Mouse (Mus musculus) ES-Bruce4 (cell line): ENCODE data around the gene Ank2.

Experiments used
- CTCF ChIP-seq: IDR thresholded peaks from one replicate; pipeline ENCODE4 v1.8.1; 2011; ENCODE audit warnings: low read depth, low read length
- EP300 ChIP-seq: IDR thresholded peaks from 2 replicates; pipeline ENCODE4 v1.6.1; 2011; ENCODE audit warnings: low read depth, low read length; ENCODE audit not compliant: insufficient read depth

GRCm38 (mm10) chr3:127260786-127261166 lies 238.4 kb downstream of the Ank2 start:
- TF ChIP-seq EP300 (no peak), CTCF (no peak)
